Mouse (Mus musculus) cerebellum, adult 11-12 months (tissue): ENCODE measurements around the gene Ppm1l.

Experiments
- DNase-seq: peaks from one replicate; pipeline ENCODE4 v3.0.0; 2022

The Ppm1l gene

DNA sequence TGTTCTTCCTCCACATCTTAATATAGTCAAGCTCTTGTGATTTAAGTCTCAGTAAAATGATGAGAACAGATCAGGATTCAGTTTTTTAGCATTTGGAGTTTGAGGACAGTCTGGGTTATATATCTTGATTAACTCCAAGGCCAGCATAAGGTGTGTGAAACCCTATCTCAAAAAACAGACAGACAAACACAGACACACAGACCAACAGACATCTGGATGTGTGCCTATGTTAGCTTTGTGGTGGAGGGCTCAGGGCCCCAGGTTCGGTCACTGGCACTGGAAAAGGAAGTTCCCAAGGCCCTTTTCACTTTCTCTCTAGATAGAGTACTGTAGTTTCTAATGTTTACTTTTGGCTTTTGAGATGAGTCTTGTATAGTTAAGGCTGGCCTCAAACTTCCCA, 23.8 kb downstream of the Ppm1l start:
- no peak for DNase-seq

DNA sequence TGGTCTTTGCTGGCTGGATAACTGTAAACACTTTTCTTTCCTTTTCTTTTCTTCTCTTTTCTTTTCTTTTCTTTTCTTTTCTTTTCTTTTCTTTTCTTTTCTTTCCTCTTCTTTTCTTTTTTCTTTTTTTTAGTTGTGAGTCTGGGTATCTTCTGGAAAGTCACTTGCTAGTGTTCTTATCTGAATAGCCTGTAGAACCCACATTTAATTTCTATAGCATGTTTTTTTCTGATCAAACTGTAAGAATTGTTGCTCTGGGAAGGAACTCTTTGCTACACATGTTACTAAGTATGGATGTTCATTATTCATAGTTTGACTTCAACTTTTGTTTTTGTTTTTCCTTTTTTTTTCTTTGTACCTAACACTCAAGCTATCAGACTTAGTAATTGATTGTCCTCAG, 24.3 kb downstream of the Ppm1l start:
- DNase-seq = no peak

DNA sequence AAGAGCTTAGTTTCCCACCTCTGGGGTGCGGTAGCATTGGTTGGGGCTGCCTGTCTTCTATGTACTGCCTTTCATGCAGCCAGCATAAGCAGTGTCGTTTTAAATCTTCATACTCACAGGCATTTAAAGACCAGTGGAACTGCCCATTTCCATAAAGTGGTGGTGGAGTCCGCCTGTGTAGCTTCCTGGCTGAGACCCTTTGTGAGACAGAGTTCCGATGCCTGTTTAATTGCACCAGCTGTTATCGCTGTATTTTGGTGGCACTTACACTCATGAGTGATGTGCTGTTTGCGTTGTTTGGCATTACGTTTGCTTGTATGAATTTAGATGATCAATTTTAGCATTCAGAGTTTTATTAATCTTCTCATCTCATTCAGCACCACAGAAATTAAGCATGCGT, 24.9 kb downstream of the Ppm1l start:
- peak; percentile 1 for DNase-seq

DNA sequence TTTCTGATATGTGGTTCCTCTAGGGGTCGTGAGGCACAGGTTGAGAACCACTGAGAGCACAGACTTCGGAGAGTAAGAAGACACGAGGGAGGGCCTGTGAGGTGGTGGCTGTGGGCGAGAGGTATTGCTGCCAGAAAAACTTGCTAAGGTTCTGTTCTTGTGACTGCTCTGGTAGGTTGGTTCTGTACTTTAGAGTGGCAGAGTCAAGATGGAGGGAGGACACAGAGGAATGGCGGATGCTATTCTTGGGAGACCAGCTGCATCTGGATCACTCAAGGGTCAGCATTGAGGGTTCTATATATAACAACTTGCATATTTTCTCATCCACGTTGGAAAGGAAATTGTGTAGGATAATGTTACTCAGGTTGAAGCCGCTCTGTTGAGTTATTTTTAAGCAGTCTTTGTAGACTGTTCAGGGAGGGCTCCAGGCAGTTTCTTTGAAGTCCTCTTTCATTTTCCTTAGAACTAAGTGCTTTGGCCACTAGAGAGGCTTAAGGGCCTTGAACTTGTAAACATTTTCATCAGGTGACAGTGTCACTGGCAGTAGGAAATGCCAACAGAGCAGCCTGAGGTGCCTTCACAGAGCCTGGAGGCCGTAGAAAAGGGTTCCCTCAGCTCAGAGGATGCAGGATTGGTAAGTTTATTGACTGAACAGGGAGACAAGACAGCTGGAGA, 25.7 kb downstream of the Ppm1l start:
- peak; percentile 5 for DNase-seq

DNA sequence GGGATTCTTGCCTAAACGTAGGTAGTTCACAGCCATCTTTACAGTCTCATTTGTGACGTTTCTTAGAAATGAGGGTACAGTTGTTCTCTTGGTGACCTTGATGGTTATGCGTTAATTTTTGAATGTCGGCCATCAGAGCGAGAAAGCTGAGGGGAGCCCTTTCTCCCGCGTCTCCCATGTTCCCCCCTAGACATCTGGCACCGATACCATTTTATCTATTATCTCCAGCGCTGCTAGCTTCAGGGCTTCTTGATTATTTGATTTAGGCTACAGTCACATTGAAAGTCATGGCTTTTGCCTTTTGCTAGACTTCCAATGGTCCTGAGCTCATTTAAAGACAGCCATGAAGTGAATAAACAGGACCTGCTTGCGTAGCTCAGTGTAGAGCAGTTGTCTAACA, 26.5 kb downstream of the Ppm1l start:
- no peak for DNase-seq

DNA sequence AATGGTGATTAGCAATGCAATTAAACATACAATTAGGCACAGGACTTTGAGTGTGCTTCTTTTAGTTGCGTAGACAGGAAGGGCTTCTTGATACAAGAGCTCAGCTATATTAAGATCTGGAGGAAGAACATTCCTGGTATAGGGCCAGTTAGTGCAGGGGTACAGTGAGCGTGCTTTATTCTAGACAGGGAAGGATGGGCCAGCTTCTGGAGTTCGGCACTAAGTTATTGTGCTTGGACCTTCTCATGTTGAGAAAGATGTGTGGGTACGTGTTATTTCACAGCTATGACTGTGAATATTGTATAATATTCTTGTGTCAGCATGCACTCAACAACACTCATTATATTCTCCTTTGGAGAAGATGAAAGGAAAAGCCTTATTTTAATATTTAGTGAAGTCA, 29.9 kb downstream of the Ppm1l start:
- no peak for DNase-seq

DNA sequence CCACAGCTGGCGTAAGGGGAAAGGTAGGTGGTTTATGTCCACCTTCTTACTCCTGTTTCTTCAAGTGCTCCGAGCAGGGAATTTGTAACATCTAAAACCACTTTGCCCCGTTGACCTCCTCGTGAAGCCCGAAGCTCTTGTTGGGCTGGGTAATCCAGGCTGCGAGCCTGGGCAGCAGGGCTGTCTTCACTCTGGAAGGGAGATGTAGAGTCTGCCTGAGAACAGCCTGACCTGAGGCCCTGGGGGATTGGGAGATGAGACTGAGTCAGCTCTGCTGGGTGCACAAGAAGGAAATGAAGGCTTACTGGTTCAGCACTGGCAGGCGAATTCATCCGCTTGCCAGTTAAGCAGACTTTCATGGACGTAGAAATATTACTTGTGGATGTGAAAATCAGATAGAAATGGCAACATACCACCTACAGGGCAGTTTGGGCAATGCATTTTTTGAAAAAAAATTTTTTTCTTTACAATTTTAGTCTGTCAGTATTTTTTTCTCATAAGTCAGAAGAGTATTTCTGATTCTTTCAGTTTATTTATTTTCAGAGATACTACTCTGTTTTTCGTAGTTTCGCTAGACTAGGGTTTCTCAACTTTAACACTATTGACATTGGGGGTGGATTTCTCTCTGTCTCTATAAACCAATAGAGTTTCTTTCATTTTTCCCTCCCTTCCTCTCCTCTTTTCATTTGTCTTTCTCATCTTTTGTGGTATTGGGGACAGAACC, 31.7 kb downstream of the Ppm1l start:
- DNase-seq = peak; percentile 45

DNA sequence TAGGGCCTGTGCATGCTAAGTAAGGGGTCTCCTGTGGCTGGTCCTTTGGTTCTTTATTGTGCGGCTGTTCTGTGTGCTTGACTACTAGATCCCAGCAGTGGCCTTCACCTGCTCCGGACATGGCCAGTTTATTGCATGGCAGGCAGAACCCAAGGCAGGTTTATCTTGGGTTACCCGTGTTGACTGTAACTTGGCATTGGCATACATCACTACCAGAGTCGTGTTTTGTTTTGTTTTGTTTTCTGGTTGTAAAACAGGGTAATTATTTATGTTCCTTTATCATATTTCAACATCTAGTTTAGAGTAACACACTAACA, 32.2 kb downstream of the Ppm1l start:
- DNase-seq = peak; percentile 20

DNA sequence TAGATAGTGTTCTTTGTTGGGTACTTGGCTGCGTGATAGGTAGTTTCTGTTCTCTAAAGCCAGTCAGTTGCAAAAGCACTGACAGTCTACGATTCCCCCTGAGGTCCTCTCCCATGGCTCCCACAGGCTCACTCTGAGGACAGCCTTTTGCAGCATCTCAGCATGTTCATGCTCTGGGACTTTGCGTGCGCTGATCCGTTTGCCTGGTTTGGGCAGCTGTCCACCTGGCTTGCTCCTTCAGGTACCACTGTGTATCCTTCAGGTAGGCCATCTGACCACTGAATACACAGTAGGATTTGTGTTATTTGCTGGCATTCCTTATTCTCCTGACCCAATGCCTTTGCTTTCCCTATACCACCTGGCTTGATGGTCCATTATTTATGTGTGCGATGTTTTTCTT, 33.3 kb downstream of the Ppm1l start:
- DNase-seq = peak; percentile 88

DNA sequence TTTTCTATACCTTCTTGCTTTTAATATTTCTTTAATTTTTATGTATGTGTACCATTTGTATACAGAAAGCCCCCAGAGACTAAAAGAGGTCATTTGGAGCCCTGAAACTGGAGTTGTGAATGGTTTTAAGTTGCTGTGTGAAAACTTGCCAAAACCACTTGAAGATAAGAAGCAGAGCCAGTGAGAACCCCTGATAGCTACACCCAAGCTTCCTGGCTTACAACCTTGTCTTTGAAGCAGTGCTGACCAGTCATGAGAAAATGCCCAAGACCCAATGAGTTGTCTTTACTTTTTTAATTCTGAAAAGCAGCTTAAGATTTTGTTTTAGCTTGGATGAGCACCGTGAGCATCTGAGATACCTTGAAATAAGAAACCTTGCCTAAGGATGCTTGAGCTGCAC, 35.5 kb downstream of the Ppm1l start:
- no peak for DNase-seq

DNA sequence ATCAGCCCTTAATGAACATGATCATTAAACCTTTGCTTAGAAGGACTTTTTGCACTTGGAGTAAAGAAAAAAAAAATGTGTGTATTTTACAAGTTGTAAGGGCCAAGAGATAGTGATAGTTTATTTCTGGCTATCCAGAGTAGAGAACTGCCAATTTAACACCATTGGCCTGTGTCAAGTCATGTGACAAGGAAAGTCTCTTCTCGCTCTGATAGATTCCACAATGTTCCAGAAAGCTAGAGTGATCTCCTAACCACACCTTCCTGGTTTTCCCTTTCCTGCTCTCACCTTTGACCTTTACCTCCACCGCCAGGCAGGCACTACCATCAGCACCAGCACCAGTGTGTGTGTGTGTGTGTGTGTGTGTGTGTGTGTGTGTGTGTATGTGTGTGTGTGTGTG, 38.0 kb downstream of the Ppm1l start:
- DNase-seq = no peak

DNA sequence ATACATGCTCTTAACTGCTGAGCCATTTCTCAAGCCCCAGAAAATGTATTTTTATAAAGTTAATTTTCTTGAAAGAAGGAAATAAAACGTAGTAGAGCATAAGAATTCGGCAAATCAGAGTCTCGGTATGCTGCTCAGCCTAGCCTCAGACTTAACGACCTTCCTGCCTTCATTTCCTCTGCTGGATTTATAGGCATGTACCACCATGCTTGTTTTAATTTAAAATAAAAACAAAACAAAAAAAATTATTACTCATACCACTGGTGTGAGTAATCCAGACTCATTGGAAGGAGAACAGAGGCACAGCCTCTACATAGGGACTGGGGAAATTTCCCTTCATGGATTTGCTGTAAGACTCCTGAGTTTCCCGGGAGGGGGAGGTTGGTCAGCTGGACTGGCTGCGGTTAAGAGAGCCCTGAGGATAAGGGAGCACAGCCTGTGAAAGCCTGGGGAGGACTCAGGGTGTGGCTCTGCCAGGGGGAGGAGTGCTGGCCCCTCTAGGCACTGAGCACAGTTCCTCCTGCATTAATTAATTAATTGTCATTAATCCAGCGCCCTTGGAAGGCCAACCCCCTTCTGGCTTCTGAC, 39.5 kb downstream of the Ppm1l start:
- DNase-seq = peak; percentile 16

DNA sequence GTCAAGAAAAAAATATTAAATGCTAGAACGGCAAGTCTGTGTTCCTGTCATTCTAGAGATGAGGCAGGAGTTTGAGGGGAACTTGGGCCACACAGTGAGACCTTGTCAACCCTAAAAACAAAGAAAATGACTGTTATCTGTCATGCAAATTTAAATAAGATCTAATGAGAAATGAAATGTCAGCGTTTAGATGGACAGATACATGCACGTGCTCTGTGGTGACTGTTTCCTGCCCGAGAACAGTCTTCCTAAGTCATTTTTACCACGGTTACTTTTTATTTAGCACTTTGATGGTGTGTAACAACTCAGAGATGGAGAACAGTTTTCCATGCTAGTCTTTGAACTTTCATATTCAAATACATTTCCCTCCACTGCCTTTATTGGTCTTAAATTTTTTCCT, 40.1 kb downstream of the Ppm1l start:
- DNase-seq = no peak

DNA sequence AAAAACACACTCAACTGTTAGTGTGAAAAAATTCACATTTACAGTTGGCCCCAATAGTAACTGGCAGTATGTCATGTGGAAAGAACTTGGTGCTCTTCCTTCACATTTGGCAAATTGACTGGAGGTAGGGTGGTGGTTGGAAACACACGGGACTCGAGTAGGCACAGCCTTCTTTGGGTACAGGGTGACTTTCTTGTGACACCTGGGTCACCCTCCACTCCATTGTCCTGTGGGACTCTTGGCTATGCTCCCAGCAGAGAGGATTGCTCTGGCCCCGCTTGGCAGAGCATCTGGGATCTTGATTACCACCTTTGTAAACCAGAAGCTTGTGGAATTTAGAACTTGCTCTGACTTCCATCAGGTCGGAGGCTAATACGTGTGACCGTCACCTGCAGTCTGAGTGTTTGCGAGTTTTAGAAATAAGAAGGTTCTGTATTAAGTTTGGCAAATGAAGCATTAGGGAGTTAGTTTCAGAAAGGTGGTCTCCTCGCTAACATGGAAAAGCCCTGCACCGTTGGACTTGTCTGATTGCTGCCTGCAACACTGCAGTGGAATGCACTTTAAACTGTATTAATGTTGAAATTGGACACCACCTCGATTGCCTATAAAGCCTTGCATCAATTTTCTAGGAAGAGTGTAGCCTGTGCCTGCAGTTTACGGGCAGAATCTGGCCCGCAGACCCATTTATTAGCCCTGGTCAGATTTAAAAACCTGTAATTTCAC, 41.4 kb downstream of the Ppm1l start:
- peak; percentile 66 for DNase-seq

DNA sequence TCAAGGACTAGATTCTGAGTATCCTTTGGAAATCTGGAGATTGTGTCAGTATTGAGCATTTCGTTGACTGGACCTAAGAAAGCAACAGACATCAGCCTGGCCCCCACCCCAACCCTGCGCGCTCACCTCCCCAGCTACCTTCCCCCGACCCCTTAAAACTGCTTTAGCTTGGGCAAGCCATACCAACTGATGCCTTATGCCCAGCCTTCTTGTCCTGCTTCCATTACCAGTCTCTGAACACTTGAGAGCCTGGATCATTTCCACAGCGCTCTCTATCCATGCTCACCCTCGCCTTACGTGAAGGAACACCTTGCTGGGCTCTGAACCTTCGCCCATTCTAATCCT, 41.9 kb downstream of the Ppm1l start:
- DNase-seq = no peak

DNA sequence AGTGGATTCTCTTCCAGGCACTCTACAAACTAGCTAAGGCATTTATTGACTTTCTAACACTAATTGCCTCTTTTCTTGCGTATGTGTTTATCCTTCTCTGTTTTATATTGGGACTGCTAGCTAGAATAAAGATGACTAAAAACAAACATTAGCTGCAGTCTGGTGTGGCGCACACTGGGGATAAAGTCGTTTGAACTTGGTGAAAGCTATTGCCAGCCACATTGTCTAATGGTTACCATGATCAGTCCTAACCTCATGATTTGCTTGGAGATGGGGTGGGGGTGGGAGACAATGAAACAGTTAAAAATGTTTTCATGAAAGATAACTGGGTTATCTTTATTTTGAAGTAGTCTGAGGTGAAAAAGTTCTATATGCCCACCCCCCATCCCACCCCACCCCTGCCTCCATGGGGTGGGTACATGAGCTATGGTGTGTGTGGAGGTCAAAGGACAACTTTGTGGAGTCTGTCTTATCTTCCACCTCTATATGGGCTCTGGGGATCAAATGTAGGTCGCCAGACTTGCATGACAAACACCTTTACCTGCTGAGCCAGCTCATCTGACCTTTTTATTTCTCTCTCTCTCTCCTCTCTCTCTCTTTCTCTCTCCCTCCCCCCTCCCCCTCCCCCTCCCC, 43.7 kb downstream of the Ppm1l start:
- DNase-seq = no peak

DNA sequence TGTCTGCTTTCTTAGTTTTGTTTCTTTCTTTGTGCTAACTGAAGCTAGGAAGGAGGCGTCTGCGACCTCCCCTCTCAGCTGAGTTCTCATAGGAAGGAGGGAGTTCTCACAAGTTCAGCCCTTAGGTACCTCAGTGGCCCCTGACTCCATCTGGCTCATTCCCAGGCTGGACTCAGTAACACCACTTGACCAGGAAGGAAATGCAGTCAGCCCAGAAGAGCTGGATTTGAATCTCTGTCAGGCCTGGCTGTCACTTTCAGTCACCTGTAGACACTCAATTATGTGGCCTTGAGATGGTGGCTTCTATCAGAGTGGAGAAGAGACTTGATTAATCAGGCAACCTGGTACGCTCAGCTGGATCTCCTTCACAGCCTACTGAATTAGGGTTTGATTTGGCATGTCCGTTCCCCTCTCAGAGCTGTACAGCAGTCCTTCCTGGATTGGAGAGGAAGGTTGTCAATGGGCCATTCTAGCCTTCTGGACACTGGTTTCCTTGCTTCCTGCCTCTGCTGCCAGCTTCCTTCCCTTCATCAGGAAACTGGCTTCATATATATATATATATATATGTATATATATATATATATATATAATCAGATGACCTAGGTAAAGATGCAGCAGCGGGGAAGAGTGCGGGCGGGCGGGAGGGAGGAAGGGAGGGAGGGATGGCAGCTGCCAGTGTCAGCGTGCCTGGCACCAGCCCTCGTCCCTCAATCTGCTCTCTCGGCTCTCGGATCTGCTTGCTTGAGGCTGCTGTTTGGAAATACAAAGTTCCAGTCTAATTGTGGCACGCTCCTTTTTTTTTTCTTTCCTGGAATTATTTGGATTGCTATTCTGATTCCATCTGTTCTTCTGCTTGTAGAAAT, 45.1 kb downstream of the Ppm1l start:
- DNase-seq = peak; percentile 83

DNA sequence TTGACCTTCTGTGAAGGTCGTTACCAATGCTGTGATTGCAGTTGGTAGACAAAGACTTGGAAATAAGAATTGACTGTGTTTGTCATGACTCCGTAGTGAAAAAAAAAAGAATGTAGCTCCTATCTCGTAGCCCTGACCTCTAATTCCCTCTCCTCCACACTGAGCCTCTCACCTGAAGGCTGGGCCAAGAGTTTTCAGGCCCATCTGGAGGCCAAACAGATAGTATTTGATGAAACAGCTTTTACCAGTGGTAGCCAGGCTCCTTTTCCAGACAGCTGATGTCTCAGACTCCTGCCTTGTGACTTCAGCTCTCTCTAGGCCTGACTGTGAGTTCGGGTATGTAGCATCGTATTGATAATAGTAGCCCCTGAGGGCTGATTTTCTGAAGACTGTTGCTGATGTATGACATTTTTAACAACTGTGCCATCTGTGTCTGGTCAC, 45.7 kb downstream of the Ppm1l start:
- DNase-seq = peak; percentile 61

DNA sequence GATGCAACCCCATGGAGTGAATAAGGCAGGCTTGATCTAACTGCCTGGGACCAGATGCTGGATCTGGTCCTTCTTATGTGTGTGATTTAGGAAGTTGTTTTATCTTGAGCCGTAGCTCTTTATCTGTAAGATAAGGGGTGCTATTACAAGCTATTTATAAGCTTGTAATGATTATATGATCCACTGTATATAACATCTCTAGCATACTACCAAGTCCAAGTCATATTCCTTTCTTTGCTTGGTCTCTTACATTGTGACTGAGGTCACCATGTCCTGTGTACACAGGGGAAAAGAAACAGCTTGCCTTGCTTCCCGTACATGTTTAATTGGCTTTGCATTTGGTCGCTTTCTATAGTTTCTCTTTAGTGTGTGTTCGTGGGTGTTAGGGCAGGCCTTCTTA, 46.2 kb downstream of the Ppm1l start:
- no peak for DNase-seq

DNA sequence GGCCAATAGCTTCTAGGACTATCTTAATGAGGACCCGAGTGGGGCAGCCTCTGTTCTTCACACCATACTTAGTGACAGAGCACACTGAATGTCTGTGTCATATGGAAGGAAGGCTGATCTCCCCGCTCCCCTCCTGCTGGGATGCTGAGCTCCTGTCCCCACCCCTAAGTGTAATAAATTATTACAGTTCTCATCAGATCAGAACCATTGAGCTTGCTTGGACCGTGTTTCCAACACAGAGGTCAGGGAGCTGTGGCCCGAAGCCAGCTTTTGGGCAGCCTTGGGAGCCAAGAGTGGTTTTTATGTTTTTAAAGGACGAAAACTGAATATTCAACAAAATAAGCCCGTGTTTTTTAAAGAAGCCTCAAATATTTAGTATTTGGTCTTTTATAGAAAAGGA, 47.5 kb downstream of the Ppm1l start:
- DNase-seq = no peak

DNA sequence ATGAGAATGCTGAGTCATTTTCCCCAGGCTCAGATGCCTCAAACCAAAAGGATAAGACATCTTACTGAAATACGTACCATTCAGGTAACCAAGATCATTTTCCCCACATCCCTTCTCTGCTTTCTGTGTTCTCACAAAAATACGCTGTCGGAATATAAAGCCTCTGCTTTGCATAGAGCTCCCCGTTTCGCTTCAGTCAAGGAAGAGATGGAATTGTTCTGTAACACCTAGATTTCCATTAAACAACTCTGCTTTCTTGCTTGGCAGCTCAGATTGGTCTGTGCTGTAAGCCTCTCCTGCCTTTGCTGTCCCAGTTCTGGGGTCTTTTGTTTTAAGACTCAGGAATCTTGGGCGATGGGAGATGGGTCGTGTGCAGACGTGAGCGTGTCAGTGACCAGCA, 51.3 kb downstream of the Ppm1l start:
- DNase-seq = no peak

DNA sequence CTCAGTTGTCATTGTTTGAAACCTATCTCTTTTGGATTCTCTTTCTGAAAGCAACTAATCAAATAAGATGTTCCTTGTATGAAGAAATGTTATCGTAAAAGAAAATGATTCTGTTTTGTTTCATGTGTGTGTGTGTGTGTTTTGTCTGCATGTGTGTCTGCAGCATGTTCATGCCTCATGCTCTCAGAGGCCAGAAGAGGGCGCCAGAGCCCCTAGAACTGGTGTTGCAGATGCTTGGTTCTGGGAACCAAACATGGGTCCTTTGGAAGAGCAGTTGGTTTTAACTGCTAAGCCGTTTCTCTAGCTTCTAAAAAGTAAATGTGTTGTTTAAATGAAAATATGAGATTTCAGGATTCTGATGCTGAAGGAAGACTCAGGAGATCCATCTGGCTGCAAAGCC, 56.1 kb downstream of the Ppm1l start:
- DNase-seq = no peak
